Mouse (Mus musculus) E14TG2a.4 (cell line): ENCODE data around the gene Bglap.
"Not testable (repeated sequence)": the region's sequence is repeated elsewhere in the genome, so short reads cannot be mapped to it uniquely, and the experiment has no call there.

Experiments
- H3K27me3 ChIP-seq: 2 replicates; pipeline ENCODE4 v1.6.1; 2014; ENCODE audit warnings: low read length, control low read depth; ENCODE audit not compliant: insufficient read depth
- H3K36me3 ChIP-seq: 2 replicates; pipeline ENCODE4 v1.6.1; 2014; ENCODE audit warnings: low read length, control low read depth; ENCODE audit not compliant: insufficient read depth
- H3K4me1 ChIP-seq: replicated peaks from 2 replicates; pipeline ENCODE4 v1.6.1; 2014; ENCODE audit warnings: low read depth, low read length, control low read depth
- H3K4me3 ChIP-seq: replicated peaks from 2 replicates; pipeline ENCODE4 v1.5.1; 2014; ENCODE audit warnings: mild to moderate bottlenecking, low read length
- H3K9me3 ChIP-seq: 2 replicates; pipeline ENCODE4 v1.6.1; 2014; ENCODE audit warnings: low read length, control low read depth
- CTCF ChIP-seq: conservative IDR thresholded peaks from 2 replicates; pipeline ENCODE4 v1.5.1; 2014; ENCODE audit warnings: low read length
- NANOG ChIP-seq: IDR thresholded peaks from 2 replicates; pipeline ENCODE4 v1.6.1; 2014; ENCODE audit warnings: borderline replicate concordance, low read length, mixed read lengths
- POU5F1 ChIP-seq: IDR thresholded peaks from 2 replicates; pipeline ENCODE4 v1.6.1; 2014; ENCODE audit warnings: low read length, borderline replicate concordance

The Bglap gene

GRCm38 (mm10) chr3:88372643-88373042, 11.6 kb downstream of the Bglap start, which contains the start of gene Bglap3:
TSS of gene Bglap3 (minus strand) at chr3:88372743.
- H3K4me3 ChIP-seq, H3K36me3 ChIP-seq, H3K27me3 ChIP-seq: not testable (repeated sequence)
- Histone ChIP-seq H3K4me1 (peaks cover 11% of the 10 kb centered on the region), H3K9me3 (peaks cover 37% of the 10 kb centered on the region)

GRCm38 (mm10) chr3:88368511-88368910, 15.8 kb downstream of the Bglap start:
- H3K4me3 ChIP-seq = not testable (repeated sequence)

GRCm38 (mm10) chr3:88367517-88367916, 16.7 kb downstream of the Bglap start:
- peaks cover 12% of the 10 kb centered on the region for H3K36me3 ChIP-seq
- H3K4me1 ChIP-seq = peaks cover 36% of the 10 kb centered on the region
- H3K27me3 ChIP-seq = peaks cover 19% of the 10 kb centered on the region
- H3K9me3 ChIP-seq = peaks cover 37% of the 10 kb centered on the region
- not testable (repeated sequence) for H3K4me3 ChIP-seq

More at GRCm38 (mm10) chr3:88368511-88368910, 15.8 kb downstream of the Bglap start:
- peaks cover 29% of the 10 kb centered on the region for H3K4me1 ChIP-seq
- peaks cover 19% of the 10 kb centered on the region for H3K27me3 ChIP-seq
- H3K36me3 ChIP-seq = not testable (repeated sequence)
- peaks cover 37% of the 10 kb centered on the region for H3K9me3 ChIP-seq

GRCm38 (mm10) chr3:88366830-88367428, 17.3 kb downstream of the Bglap start:
- Histone ChIP-seq H3K9me3 (peaks cover 34% of the 10 kb centered on the region), H3K4me1 (peaks cover 38% of the 10 kb centered on the region), H3K36me3 (peaks cover 18% of the 10 kb centered on the region), H3K27me3 (peaks cover 19% of the 10 kb centered on the region)
- H3K4me3 ChIP-seq = not testable (repeated sequence)

- Histone ChIP-seq H3K36me3 (peaks cover 29% of the 10 kb centered on the region), H3K4me1 (peaks cover 48% of the 10 kb centered on the region), H3K9me3 (peaks cover 23% of the 10 kb centered on the region), H3K4me3 (peak overlapping the region; percentile 71), H3K27me3 (peaks cover 19% of the 10 kb centered on the region)
- no peak for TF ChIP-seq NANOG
- 0 out of 2 replicates have a peak, but pooled peaks have one; percentile 2 for TF ChIP-seq CTCF
Observed at GRCm38 (mm10) chr3:88365705-88366361, 18.4 kb downstream of the Bglap start.

GRCm38 (mm10) chr3:88364337-88364736, 19.9 kb downstream of the Bglap start, which contains the start of gene Paqr6:
TSS of gene Paqr6 (plus strand) at chr3:88364584.
- Histone ChIP-seq H3K4me1 (peaks cover 63% of the 10 kb centered on the region), H3K36me3 (peaks cover 44% of the 10 kb centered on the region), H3K4me3 (peak within 1 kb of the TSS; percentile 71), H3K27me3 (peaks cover 19% of the 10 kb centered on the region), H3K9me3 (peaks cover 8% of the 10 kb centered on the region)
- TF ChIP-seq CTCF (no peak), POU5F1 (no peak)

GRCm38 (mm10) chr3:88363700-88364099, 20.6 kb downstream of the Bglap start:
- Histone ChIP-seq H3K4me1 (peaks cover 69% of the 10 kb centered on the region), H3K27me3 (peaks cover 19% of the 10 kb centered on the region), H3K4me3 (peak overlapping the region; percentile 63; the same call in 1 of the 2 replicates), H3K36me3 (peaks cover 50% of the 10 kb centered on the region), H3K9me3 (peaks cover 2% of the 10 kb centered on the region)
- TF ChIP-seq CTCF (no peak), NANOG (no peak), POU5F1 (no peak)

GRCm38 (mm10) chr3:88361612-88362313, 22.5 kb downstream of the Bglap start:
- no peak for TF ChIP-seq POU5F1
- TF ChIP-seq CTCF = no peak
- no peak for TF ChIP-seq NANOG
- peaks cover 19% of the 10 kb centered on the region for H3K27me3 ChIP-seq
- H3K9me3 ChIP-seq = no peaks in the 10 kb centered on the region
- peaks cover 70% of the 10 kb centered on the region for H3K36me3 ChIP-seq
- H3K4me3 ChIP-seq = no peak overlapping the region
- peaks cover 83% of the 10 kb centered on the region for H3K4me1 ChIP-seq

GRCm38 (mm10) chr3:88361096-88361495, 23.2 kb downstream of the Bglap start:
- Histone ChIP-seq H3K9me3 (no peaks in the 10 kb centered on the region), H3K4me1 (peaks cover 83% of the 10 kb centered on the region), H3K36me3 (peaks cover 77% of the 10 kb centered on the region), H3K27me3 (peaks cover 17% of the 10 kb centered on the region), H3K4me3 (no peak overlapping the region)
- no peak for TF ChIP-seq NANOG
- TF ChIP-seq CTCF = no peak
- no peak for TF ChIP-seq POU5F1
